Mouse (Mus musculus) granulocyte monocyte progenitor cell, adult 5-6 weeks (primary cell): ENCODE results near the gene Foxp1. TPM values are rescaled to one million over a fixed set of nuclear protein-coding genes. Genes with fewer than 3 reads are reported as not detected.
A peak's percentile ranks its signal among the peaks of the same experiment; 100 is the strongest.

ENCODE experiments used
- ATAC-seq: replicated peaks from 2 replicates; pipeline ENCODE4 v1.8.0; 2016; ENCODE audit warnings: mild to moderate bottlenecking, moderate TSS enrichment, inconsistent platforms; ENCODE audit not compliant: poor library complexity, severe bottlenecking
- total RNA-seq, 2 experiments: library from RNA; stranded (forward) in 1 of 2; stranded (reverse) in 1 of 2; fragments of 200-712, 200-1000 nt in 1 of 2; fragments of >200 nt in 1 of 2; fragmentation: Nextera tagmentation in 1 of 2; gene quantifications; 2 replicates each; pipeline ENCODE4 v1.2.3; 2014 to 2017

Foxp1 gene
- total RNA-seq, 2 experiments from 2014 or later: 68.5 to 128 TPM

GRCm38 (mm10) chr6:99047322-99047721, 475.2 kb downstream of the Foxp1 start:
- ATAC-seq: no peak

- ATAC-seq: no peak
Measured at GRCm38 (mm10) chr6:99045845-99046788, 476.4 kb downstream of the Foxp1 start.

- no peak for ATAC-seq
Measured at GRCm38 (mm10) chr6:99043932-99044664, 478.4 kb downstream of the Foxp1 start.

- ATAC-seq: no peak
Measured at GRCm38 (mm10) chr6:99043226-99043625, 479.3 kb downstream of the Foxp1 start.

- ATAC-seq: no peak
Measured at GRCm38 (mm10) chr6:99042175-99042954, 480.2 kb downstream of the Foxp1 start.

- ATAC-seq: no peak
Measured at GRCm38 (mm10) chr6:99038977-99039376, 483.5 kb downstream of the Foxp1 start.

GRCm38 (mm10) chr6:99035459-99036375, 486.8 kb downstream of the Foxp1 start:
- ATAC-seq: no peak

- no peak for ATAC-seq
Measured at GRCm38 (mm10) chr6:99033062-99033461, 489.5 kb downstream of the Foxp1 start.

GRCm38 (mm10) chr6:99031321-99031903, 491.1 kb downstream of the Foxp1 start:
- ATAC-seq: no peak

GRCm38 (mm10) chr6:99030251-99030650, 492.3 kb downstream of the Foxp1 start:
- ATAC-seq: 0 out of 2 replicates have a peak, but pooled peaks have one; percentile 10

GRCm38 (mm10) chr6:99029438-99029837, 493.1 kb downstream of the Foxp1 start:
- no peak for ATAC-seq

- ATAC-seq: no peak
Measured at GRCm38 (mm10) chr6:99028989-99029305, 493.6 kb downstream of the Foxp1 start.

- ATAC-seq: peak; percentile 64
Measured at GRCm38 (mm10) chr6:99028161-99028988, 494.1 kb downstream of the Foxp1 start.

GRCm38 (mm10) chr6:99027542-99028160, 494.9 kb downstream of the Foxp1 start:
- no peak for ATAC-seq

- ATAC-seq: no peak
Measured at GRCm38 (mm10) chr6:99026635-99027541, 495.6 kb downstream of the Foxp1 start.

- ATAC-seq: no peak
Measured at GRCm38 (mm10) chr6:99026040-99026439, 496.5 kb downstream of the Foxp1 start.

GRCm38 (mm10) chr6:99024588-99024987, 497.9 kb downstream of the Foxp1 start:
- ATAC-seq: peak; percentile 51
